Mouse (Mus musculus) small intestine, adult 2 months (tissue): ENCODE data around the gene Galk1. TPM values are rescaled to one million over a fixed set of nuclear protein-coding genes. Genes with fewer than 3 reads are reported as not detected.

ENCODE experiments used
- H3K27ac ChIP-seq: fragments of 200-500 bp; 2 replicates; pipeline ENCODE4 v1.5.1; 2012; ENCODE audit warnings: low read depth, low read length, control low read depth, inconsistent platforms; ENCODE audit not compliant: insufficient read depth
- H3K27me3 ChIP-seq: fragments of 200-500 bp; 2 replicates; pipeline ENCODE4 v1.6.1; 2012; ENCODE audit warnings: mild to moderate bottlenecking, moderate library complexity, low read length, inconsistent platforms; ENCODE audit not compliant: control insufficient read depth, insufficient read depth
- H3K36me3 ChIP-seq: fragments of 200-500 bp; 2 replicates; pipeline ENCODE4 v1.6.1; 2012; ENCODE audit warnings: mild to moderate bottlenecking, low read length, control low read depth, inconsistent platforms; ENCODE audit not compliant: control insufficient read depth, insufficient read depth
- H3K4me1 ChIP-seq: fragments of 200-500 bp; 2 replicates; pipeline ENCODE4 v1.6.1; 2012; ENCODE audit warnings: low read length, inconsistent platforms, mixed read lengths; ENCODE audit not compliant: control insufficient read depth, insufficient read depth, insufficient read length
- H3K4me3 ChIP-seq: fragments of 200-500 bp; 2 replicates; pipeline ENCODE4 v1.5.1; 2012; ENCODE audit warnings: low read depth, mild to moderate bottlenecking, control low read depth, inconsistent platforms, low read length, moderate library complexity
- CTCF ChIP-seq: fragments of 200-500 bp; IDR thresholded peaks from 2 replicates; pipeline ENCODE4 v1.5.1; 2012; ENCODE audit warnings: low read depth, mild to moderate bottlenecking, control low read depth, inconsistent platforms, low read length, moderate library complexity, mixed read lengths; ENCODE audit not compliant: insufficient replicate concordance, insufficient read length; ENCODE audit errors: extremely low read depth
- POLR2A ChIP-seq: fragments of 200-500 bp; IDR thresholded peaks from 2 replicates; pipeline ENCODE4 v1.6.1; 2012; ENCODE audit warnings: low read depth, mild to moderate bottlenecking, control low read depth, inconsistent platforms, low read length, moderate library complexity
- WGBS: fragments of 180-500 bp; shearing (Covaris S2); methylation state at CpG from one replicate; pipeline ENCODE4 v1.1.7; 2018; 5-methylcytosine and 5-hydroxymethylcytosine counted together
- polyA plus RNA-seq: library from polyadenylated mRNA; depleted of rRNA; stranded (reverse); fragments of >200 nt; gene quantifications from 2 replicates; pipeline ENCODE4 v1.2.3, GENCODE M21; 2012

Gene Galk1
- polyA plus RNA-seq, 1 experiment = 53.3 TPM

- Histone ChIP-seq H3K36me3 (peaks cover 56% of the 10 kb centered on the region), H3K4me1 (peaks cover 12% of the 10 kb centered on the region), H3K27me3 (no peaks in the 10 kb centered on the region), H3K4me3 (no peak overlapping the region), H3K27ac (no peak overlapping the region)
- no peak for TF ChIP-seq POLR2A
- no peak for TF ChIP-seq CTCF
- WGBS = 51% methylated on average over 4 of the region's 4 CpGs
Observed at GRCm38 (mm10) chr11:116057237-116057881, 44.8 kb upstream of the Galk1 start.

- peaks cover 4% of the 10 kb centered on the region for H3K4me1 ChIP-seq
- no peak overlapping the region for H3K4me3 ChIP-seq
- H3K36me3 ChIP-seq = peaks cover 62% of the 10 kb centered on the region
- H3K27me3 ChIP-seq = no peaks in the 10 kb centered on the region
- no peak overlapping the region for H3K27ac ChIP-seq
- 95% methylated on average over 11 of the region's 11 CpGs for WGBS
- TF ChIP-seq CTCF (no peak), POLR2A (no peak)
Observed at GRCm38 (mm10) chr11:116055873-116056272, 43.4 kb upstream of the Galk1 start.

DNA sequence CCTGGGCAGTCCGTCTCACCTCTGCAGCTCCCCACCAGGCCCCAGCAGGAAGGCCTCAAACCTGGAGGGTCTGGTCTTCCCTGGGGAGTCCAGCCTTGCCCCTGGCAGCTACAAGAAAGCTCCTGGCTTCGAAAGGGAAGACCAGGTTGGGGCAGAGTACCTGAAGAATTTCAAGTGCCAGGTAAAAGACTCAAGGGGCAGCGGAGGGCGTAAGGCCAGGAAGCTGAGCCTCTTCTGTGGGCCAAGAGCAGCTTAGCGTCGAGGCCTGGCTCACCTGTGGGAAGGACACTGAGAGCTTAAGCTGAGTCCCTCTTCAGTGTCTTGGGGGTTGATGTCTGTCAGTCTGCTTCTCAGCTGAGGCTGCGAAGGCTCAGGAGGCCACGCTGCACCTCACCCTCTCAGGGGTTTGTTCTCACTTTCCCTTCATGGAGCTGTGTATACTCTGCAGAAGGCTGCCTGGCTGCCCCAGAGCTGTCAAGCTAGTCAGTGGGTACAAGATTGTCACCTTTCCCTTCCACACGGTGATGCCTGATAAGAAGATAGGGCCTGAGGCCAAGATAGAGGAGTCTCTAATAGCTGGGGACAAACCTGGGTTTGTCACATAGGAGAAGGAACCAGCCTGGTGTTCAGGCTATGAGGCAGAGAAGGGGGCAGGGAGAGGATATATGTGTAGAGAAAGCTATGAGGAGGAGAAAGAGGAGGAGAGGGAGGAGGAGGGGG, 41.2 kb upstream of the Galk1 start:
- TF ChIP-seq POLR2A (no peak), CTCF (no peak)
- no peak overlapping the region for H3K27ac ChIP-seq
- 87% methylated on average over 9 of the region's 9 CpGs for WGBS
- peaks cover 77% of the 10 kb centered on the region for H3K36me3 ChIP-seq
- H3K4me1 ChIP-seq = no peaks in the 10 kb centered on the region; the same call in 1 of the 2 replicates
- no peaks in the 10 kb centered on the region for H3K27me3 ChIP-seq
- H3K4me3 ChIP-seq = no peak overlapping the region

GRCm38 (mm10) chr11:116050196-116050595, 37.7 kb upstream of the Galk1 start:
- Histone ChIP-seq H3K4me1 (no peaks in the 10 kb centered on the region), H3K27me3 (no peaks in the 10 kb centered on the region), H3K36me3 (peaks cover 65% of the 10 kb centered on the region), H3K27ac (no peak overlapping the region), H3K4me3 (no peak overlapping the region)
- TF ChIP-seq POLR2A (no peak), CTCF (no peak)
- 85% methylated on average over 4 of the region's 4 CpGs for WGBS

GRCm38 (mm10) chr11:116049610-116050009, 37.1 kb upstream of the Galk1 start:
- Histone ChIP-seq H3K4me3 (no peak overlapping the region), H3K36me3 (peaks cover 60% of the 10 kb centered on the region), H3K27me3 (no peaks in the 10 kb centered on the region), H3K27ac (no peak overlapping the region), H3K4me1 (no peaks in the 10 kb centered on the region)
- TF ChIP-seq CTCF = no peak
- no peak for TF ChIP-seq POLR2A
- WGBS = 88% methylated on average over 2 of the region's 2 CpGs

- Histone ChIP-seq H3K27me3 (no peaks in the 10 kb centered on the region), H3K4me1 (no peaks in the 10 kb centered on the region), H3K4me3 (no peak overlapping the region), H3K27ac (no peak overlapping the region), H3K36me3 (peaks cover 27% of the 10 kb centered on the region)
- WGBS = 92% methylated on average over 6 of the region's 6 CpGs
- TF ChIP-seq POLR2A (no peak), CTCF (no peak)
Observed at GRCm38 (mm10) chr11:116045173-116045572, 32.7 kb upstream of the Galk1 start.

DNA sequence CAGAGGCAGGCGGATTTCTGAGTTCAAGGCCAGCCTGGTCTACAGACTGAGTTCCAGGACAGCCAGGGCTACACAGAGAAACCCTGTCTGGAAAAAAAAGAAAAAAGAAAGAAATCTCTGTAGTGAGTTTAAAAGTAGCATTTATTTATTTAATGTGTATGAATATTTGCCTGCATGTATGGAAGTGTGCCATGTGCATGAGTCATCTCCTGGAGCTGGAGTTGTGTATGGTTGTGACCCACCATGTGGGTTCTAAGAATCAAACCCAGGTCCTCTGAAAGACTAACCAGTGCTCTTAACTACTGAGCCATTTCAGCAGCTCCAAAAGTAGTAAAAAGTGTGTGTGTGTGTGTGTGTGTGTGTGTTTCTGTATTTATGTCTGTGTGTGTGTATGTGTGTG, 30.8 kb upstream of the Galk1 start:
- Histone ChIP-seq H3K4me1 (no peaks in the 10 kb centered on the region), H3K27me3 (no peaks in the 10 kb centered on the region), H3K4me3 (no peak overlapping the region), H3K27ac (no peak overlapping the region), H3K36me3 (peaks cover 18% of the 10 kb centered on the region)
- no peak for TF ChIP-seq CTCF
- TF ChIP-seq POLR2A = no peak
- 96% methylated on average over 1 of the region's 1 CpGs for WGBS
